Mouse (Mus musculus): ENCODE measurements at regions not wholly inside any gene's neighbourhood (a gene's known extent, or its start where the extent isn't known, plus 50 kb on each side); places are given as distances from the start of the nearest gene placed in this dataset.

- TF ChIP-seq CTCF (IDR thresholded peaks at IDR 0.05; ENCODE audit: borderline replicate concordance, control insufficient read depth, extremely low read depth, insufficient read depth, low read length, poor library complexity) = no peak
- no peak for TF ChIP-seq POLR2A (IDR thresholded peaks at IDR 0.05; ENCODE audit: control insufficient read depth, extremely low read depth, insufficient read depth, low read length, poor library complexity)
These were observed 306.4 kb upstream of the Pitrm1 start for GRCm38 (mm10) chr13:6241472-6242123.
